Mouse (Mus musculus) embryonic facial prominence, embryonic 13.5 days (tissue): Measurements from ENCODE around the gene Rnf181. TPM values are rescaled to one million over a fixed set of nuclear protein-coding genes. Genes with fewer than 3 reads are reported as not detected.
A peak's percentile ranks its signal among the peaks of the same experiment; 100 is the strongest.

Experiments
- ATAC-seq: fragments of 200-750 bp; cut with Nextera tagmentation; 2 replicates; pipeline ENCODE4 v1.8.0; 2017; ENCODE audit warnings: low read depth; ENCODE audit not compliant: insufficient number of reproducible peaks, insufficient read depth, low FRiP score, low TSS enrichment
- H3K27ac ChIP-seq: fragments of 300-500 bp; sonication (generic); 2 replicates; pipeline ENCODE4 v1.5.1; 2015; ENCODE audit warnings: moderate library complexity, mild to moderate bottlenecking, inconsistent platforms
- H3K27me3 ChIP-seq: fragments of 300-500 bp; sonication (generic); 2 replicates; pipeline ENCODE4 v1.6.1; 2015; ENCODE audit warnings: mild to moderate bottlenecking, inconsistent platforms
- H3K36me3 ChIP-seq: fragments of 300-500 bp; sonication (generic); 2 replicates; pipeline ENCODE4 v1.6.1; 2015; ENCODE audit warnings: mild to moderate bottlenecking, inconsistent platforms
- H3K4me1 ChIP-seq: fragments of 300-500 bp; sonication (generic); 2 replicates; pipeline ENCODE4 v1.6.1; 2015; ENCODE audit warnings: inconsistent platforms
- H3K4me2 ChIP-seq: fragments of 300-500 bp; sonication (generic); 2 replicates; pipeline ENCODE4 v1.6.1; 2015; ENCODE audit warnings: moderate library complexity, mild to moderate bottlenecking, inconsistent platforms
- H3K4me3 ChIP-seq: fragments of 300-500 bp; sonication (generic); 2 replicates; pipeline ENCODE4 v1.5.1; 2015; ENCODE audit warnings: mild to moderate bottlenecking, inconsistent platforms
- H3K9ac ChIP-seq: fragments of 300-500 bp; sonication (generic); 2 replicates; pipeline ENCODE4 v1.6.1; 2015; ENCODE audit warnings: mild to moderate bottlenecking, inconsistent platforms
- H3K9me3 ChIP-seq: fragments of 300-500 bp; sonication (generic); 2 replicates; pipeline ENCODE4 v1.6.1; 2016; ENCODE audit warnings: inconsistent platforms
- WGBS: fragments of 180-500 bp; shearing (Covaris S2); methylation state at CpG from one replicate; pipeline ENCODE4 v1.1.7; 2015; ENCODE audit warnings: mixed read lengths; 5-methylcytosine and 5-hydroxymethylcytosine counted together
- polyA plus RNA-seq: library from polyadenylated mRNA; unstranded; fragments of >200 nt; fragmentation: Nextera tagmentation; extraction: Ambion mirVana; gene quantifications from 2 replicates; pipeline ENCODE4 v1.2.1, GENCODE M21; 2015

Rnf181 gene
- polyA plus RNA-seq, 1 experiment from 2014 or later, result 110 TPM

DNA sequence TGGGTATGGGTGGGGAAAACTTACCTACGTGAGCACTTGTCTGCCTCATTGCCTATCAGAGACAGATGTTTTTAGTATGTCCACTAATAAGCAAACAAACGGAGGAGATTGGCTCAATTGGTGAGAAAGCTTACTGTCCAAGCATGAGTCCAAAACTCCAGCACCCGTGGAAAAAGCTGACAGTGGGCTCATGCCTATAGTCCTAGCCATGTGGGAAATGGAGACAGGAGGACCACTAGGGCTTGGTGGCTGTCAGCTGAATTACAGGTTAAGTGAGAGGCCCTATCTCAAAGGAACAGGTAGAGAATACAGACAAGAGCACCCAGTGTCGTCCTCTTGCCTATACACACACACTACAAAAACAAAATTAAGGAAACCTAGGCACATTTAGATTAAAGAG, 20.5 kb downstream of the Rnf181 start:
- H3K4me3 ChIP-seq, result no peak overlapping the region; the same call in 1 of the 2 replicates
- no peaks in the 10 kb centered on the region for H3K9me3 ChIP-seq
- H3K4me1 ChIP-seq, result peaks cover 32% of the 10 kb centered on the region
- ATAC-seq, result no peak
- no peak overlapping the region for H3K27ac ChIP-seq
- H3K4me2 ChIP-seq, result peak overlapping the region; percentile 80
- H3K9ac ChIP-seq, result no peak overlapping the region
- no peaks in the 10 kb centered on the region for H3K27me3 ChIP-seq
- 75% methylated on average over 4 of the region's 4 CpGs for WGBS
- H3K36me3 ChIP-seq, result peaks cover 32% of the 10 kb centered on the region

GRCm38 (mm10) chr6:72345633-72346032, 21.1 kb downstream of the Rnf181 start:
- peaks cover 28% of the 10 kb centered on the region for H3K36me3 ChIP-seq
- peak overlapping the region; percentile 74 for H3K4me2 ChIP-seq
- ATAC-seq, result no peak
- 53% methylated on average over 6 of the region's 6 CpGs for WGBS
- H3K9ac ChIP-seq, result no peak overlapping the region
- peak overlapping the region; percentile 80 for H3K4me3 ChIP-seq
- H3K27me3 ChIP-seq, result no peaks in the 10 kb centered on the region
- H3K27ac ChIP-seq, result no peak overlapping the region
- H3K9me3 ChIP-seq, result no peaks in the 10 kb centered on the region
- H3K4me1 ChIP-seq, result peaks cover 38% of the 10 kb centered on the region

- Histone ChIP-seq H3K27ac (peak within 1 kb of the TSS; percentile 64), H3K4me2 (peak within 1 kb of the TSS; percentile 74), H3K4me3 (peak within 1 kb of the TSS; percentile 80), H3K9ac (peak within 1 kb of the TSS; percentile 92), H3K27me3 (no peaks in the 10 kb centered on the region), H3K36me3 (peaks cover 23% of the 10 kb centered on the region), H3K4me1 (peaks cover 41% of the 10 kb centered on the region), H3K9me3 (no peaks in the 10 kb centered on the region)
- peak; percentile 73 for ATAC-seq
- under 1% methylated on average over 30 of the region's 30 CpGs for WGBS
Measured at GRCm38 (mm10) chr6:72345074-72345567, 21.6 kb downstream of the Rnf181 start, which contains the start of gene Usp39. Gene Usp39, minus strand, starts transcription at chr6:72345184.

- Histone ChIP-seq H3K27ac (peak overlapping the region; percentile 64), H3K4me2 (peak overlapping the region; percentile 74), H3K9ac (peak overlapping the region; percentile 92), H3K4me1 (peaks cover 41% of the 10 kb centered on the region), H3K9me3 (no peaks in the 10 kb centered on the region), H3K4me3 (peak overlapping the region; percentile 80), H3K36me3 (peaks cover 18% of the 10 kb centered on the region), H3K27me3 (no peaks in the 10 kb centered on the region)
- ATAC-seq, result no peak; the same call in 1 of the 2 replicates
- under 1% methylated on average over 42 of the region's 42 CpGs for WGBS
Measured at GRCm38 (mm10) chr6:72344396-72345073, 22.2 kb downstream of the Rnf181 start.

DNA sequence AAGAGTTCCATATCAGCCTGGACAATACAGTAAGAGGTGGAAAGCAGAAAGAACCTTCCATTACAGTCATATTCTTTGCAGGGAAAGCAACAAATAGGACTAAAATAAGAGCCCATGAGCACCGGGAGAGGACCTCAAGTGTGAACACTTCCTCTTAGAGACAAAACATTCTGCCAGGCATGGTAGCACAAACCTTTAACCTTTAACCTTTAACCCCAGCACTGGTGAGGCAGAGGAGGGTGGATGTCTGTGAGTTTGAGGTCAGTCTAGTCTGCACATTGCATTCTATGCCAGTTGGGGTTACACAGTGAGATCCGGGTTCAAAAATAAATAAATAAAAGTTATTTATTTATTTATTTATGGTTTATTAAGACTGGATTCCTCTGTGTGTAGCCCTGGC, 26.3 kb downstream of the Rnf181 start:
- Histone ChIP-seq H3K9me3 (no peaks in the 10 kb centered on the region), H3K4me2 (no peak overlapping the region), H3K4me3 (no peak overlapping the region), H3K36me3 (peaks cover 41% of the 10 kb centered on the region), H3K9ac (no peak overlapping the region), H3K27me3 (no peaks in the 10 kb centered on the region), H3K4me1 (peaks cover 21% of the 10 kb centered on the region), H3K27ac (no peak overlapping the region)
- WGBS, result 59% methylated on average over 2 of the region's 2 CpGs
- no peak for ATAC-seq

DNA sequence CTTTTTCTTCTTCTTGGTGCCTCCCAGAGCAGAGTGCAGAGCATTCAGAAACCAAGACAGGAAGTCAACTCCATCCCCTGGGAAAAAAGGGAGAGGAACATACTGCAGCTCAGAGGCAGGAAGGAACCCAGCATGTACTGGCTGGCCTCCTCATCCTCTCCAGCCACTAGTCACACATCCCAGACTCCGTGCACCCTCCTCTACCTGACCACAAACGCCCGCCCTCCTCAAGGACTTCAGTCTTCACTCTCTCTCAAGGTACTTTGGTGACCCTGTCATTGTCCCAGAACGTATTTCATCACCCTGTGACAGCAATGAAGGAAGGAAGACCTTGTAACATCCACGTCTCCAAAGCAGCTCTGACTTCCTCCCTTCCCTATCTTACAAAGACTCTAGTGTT, 33.6 kb downstream of the Rnf181 start:
- ATAC-seq, result no peak
- H3K4me2 ChIP-seq, result no peak overlapping the region
- no peak overlapping the region for H3K9ac ChIP-seq
- peaks cover 94% of the 10 kb centered on the region for H3K36me3 ChIP-seq
- WGBS, result 70% methylated on average over 5 of the region's 5 CpGs
- no peaks in the 10 kb centered on the region for H3K9me3 ChIP-seq
- H3K4me1 ChIP-seq, result no peaks in the 10 kb centered on the region
- H3K27me3 ChIP-seq, result no peaks in the 10 kb centered on the region
- no peak overlapping the region for H3K4me3 ChIP-seq
- H3K27ac ChIP-seq, result no peak overlapping the region

- Histone ChIP-seq H3K4me3 (no peak overlapping the region), H3K9me3 (no peaks in the 10 kb centered on the region), H3K36me3 (peaks cover 90% of the 10 kb centered on the region), H3K9ac (no peak overlapping the region), H3K4me1 (no peaks in the 10 kb centered on the region), H3K27ac (no peak overlapping the region), H3K4me2 (no peak overlapping the region), H3K27me3 (no peaks in the 10 kb centered on the region)
- WGBS, result 95% methylated on average over 4 of the region's 4 CpGs
- no peak for ATAC-seq
Measured at GRCm38 (mm10) chr6:72330133-72330532, 36.6 kb downstream of the Rnf181 start.

DNA sequence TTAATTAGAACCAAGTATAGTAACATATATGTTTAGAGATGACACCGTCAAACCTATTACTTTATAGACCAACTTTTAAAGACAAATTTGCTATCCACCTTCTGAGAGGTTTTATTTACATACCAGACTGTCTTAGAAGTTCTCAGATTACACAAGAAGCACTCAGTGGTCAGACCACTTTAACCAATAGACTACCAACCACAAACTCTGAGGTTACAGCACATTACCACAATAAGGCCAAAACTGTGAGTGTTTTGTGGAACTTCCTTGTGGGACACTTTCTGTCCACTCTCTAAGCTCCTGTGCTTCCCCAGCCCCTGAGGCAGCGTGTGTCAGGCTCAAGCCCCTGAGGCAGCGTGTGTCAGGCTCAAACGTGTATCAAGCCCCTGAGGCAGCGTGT, 37.7 kb downstream of the Rnf181 start:
- Histone ChIP-seq H3K4me3 (no peak overlapping the region), H3K4me1 (no peaks in the 10 kb centered on the region), H3K9me3 (no peaks in the 10 kb centered on the region), H3K4me2 (no peak overlapping the region), H3K9ac (no peak overlapping the region), H3K27ac (no peak overlapping the region), H3K36me3 (peaks cover 90% of the 10 kb centered on the region), H3K27me3 (no peaks in the 10 kb centered on the region)
- 85% methylated on average over 5 of the region's 5 CpGs for WGBS
- no peak for ATAC-seq

- Histone ChIP-seq H3K27me3 (no peaks in the 10 kb centered on the region), H3K36me3 (peaks cover 89% of the 10 kb centered on the region), H3K9ac (no peak overlapping the region), H3K27ac (no peak overlapping the region), H3K4me2 (no peak overlapping the region), H3K9me3 (no peaks in the 10 kb centered on the region), H3K4me1 (no peaks in the 10 kb centered on the region), H3K4me3 (no peak overlapping the region)
- no peak for ATAC-seq
- WGBS, result 69% methylated on average over 6 of the region's 6 CpGs
Measured at GRCm38 (mm10) chr6:72326274-72326673, 40.5 kb downstream of the Rnf181 start.

GRCm38 (mm10) chr6:72323786-72324508, 42.8 kb downstream of the Rnf181 start:
- no peak for ATAC-seq
- Histone ChIP-seq H3K9me3 (no peaks in the 10 kb centered on the region), H3K4me2 (no peak overlapping the region), H3K36me3 (peaks cover 94% of the 10 kb centered on the region), H3K4me1 (no peaks in the 10 kb centered on the region), H3K4me3 (no peak overlapping the region), H3K27me3 (no peaks in the 10 kb centered on the region), H3K27ac (no peak overlapping the region), H3K9ac (no peak overlapping the region)
- 88% methylated on average over 6 of the region's 6 CpGs for WGBS

- no peaks in the 10 kb centered on the region for H3K9me3 ChIP-seq
- no peak for ATAC-seq
- H3K4me3 ChIP-seq, result no peak overlapping the region
- peaks cover 94% of the 10 kb centered on the region for H3K36me3 ChIP-seq
- no peak overlapping the region for H3K9ac ChIP-seq
- H3K4me1 ChIP-seq, result no peaks in the 10 kb centered on the region
- no peak overlapping the region for H3K27ac ChIP-seq
- no peak overlapping the region for H3K4me2 ChIP-seq
- H3K27me3 ChIP-seq, result no peaks in the 10 kb centered on the region
- WGBS, result 98% methylated on average over 3 of the region's 3 CpGs
Measured at GRCm38 (mm10) chr6:72322936-72323335, 43.8 kb downstream of the Rnf181 start.

- H3K27me3 ChIP-seq, result no peaks in the 10 kb centered on the region
- H3K4me3 ChIP-seq, result no peak overlapping the region
- H3K36me3 ChIP-seq, result peaks cover 85% of the 10 kb centered on the region
- WGBS, result 78% methylated on average over 11 of the region's 11 CpGs
- no peak overlapping the region for H3K4me2 ChIP-seq
- H3K9ac ChIP-seq, result no peak overlapping the region
- no peaks in the 10 kb centered on the region for H3K4me1 ChIP-seq
- H3K27ac ChIP-seq, result no peak overlapping the region
- H3K9me3 ChIP-seq, result no peaks in the 10 kb centered on the region
- ATAC-seq, result no peak
Measured at GRCm38 (mm10) chr6:72319019-72319418, 47.7 kb downstream of the Rnf181 start.
